Mouse (Mus musculus) liver, embryonic 14.5 days (tissue): ENCODE data around the gene Tspo. TPM values are rescaled to one million over a fixed set of nuclear protein-coding genes. Genes with fewer than 3 reads are reported as not detected.

ENCODE experiments used
- ATAC-seq: fragments of 200-750 bp; cut with Nextera tagmentation; 2 replicates; pipeline ENCODE4 v1.8.0; 2017; ENCODE audit warnings: moderate number of reproducible peaks, mild to moderate bottlenecking, moderate library complexity; ENCODE audit not compliant: insufficient read depth
- DNase-seq, 3 experiments: peaks; one replicate each; pipeline ENCODE4 v3.0.0-alpha.2; 2012 to 2013; ENCODE audit warnings: low read depth in 3 of 3, low spot score in 3 of 3
- H3K27ac ChIP-seq: fragments of 300-500 bp; sonication (generic); 2 replicates; pipeline ENCODE4 v1.5.1; 2014; ENCODE audit warnings: moderate library complexity, mild to moderate bottlenecking, control low read depth, inconsistent platforms
- H3K27me3 ChIP-seq: fragments of 300-500 bp; sonication (generic); 2 replicates; pipeline ENCODE4 v1.6.1; 2014; ENCODE audit warnings: mild to moderate bottlenecking, low read length, moderate library complexity; ENCODE audit not compliant: control insufficient read depth, insufficient read depth
- H3K36me3 ChIP-seq: fragments of 300-500 bp; sonication (generic); replicated peaks from 2 replicates; pipeline ENCODE4 v1.6.1; 2014; ENCODE audit warnings: low read depth; ENCODE audit not compliant: control insufficient read depth, insufficient read depth
- H3K4me1 ChIP-seq, 2 experiments: fragments of 200-500 bp in 1 of 2; fragments of 300-500 bp in 1 of 2; sonication (generic) in 1 of 2; replicated peaks; 2 replicates each; pipeline ENCODE4 v1.6.1; 2012 to 2014; ENCODE audit warnings: antibody characterized with exemption in 1 of 2, inconsistent platforms in 1 of 2, low read length in 1 of 2; ENCODE audit not compliant: control insufficient read depth in 2 of 2, insufficient read depth in 2 of 2
- H3K4me2 ChIP-seq: fragments of 300-500 bp; sonication (generic); 2 replicates; pipeline ENCODE4 v1.6.1; 2014; ENCODE audit warnings: low read depth, mild to moderate bottlenecking, control low read depth, moderate library complexity
- H3K4me3 ChIP-seq, 2 experiments: fragments of 200-500 bp in 1 of 2; fragments of 300-500 bp in 1 of 2; sonication (generic) in 1 of 2; 2 replicates each; pipeline ENCODE4 v1.5.1; 2012 to 2014; ENCODE audit warnings: low read depth in 2 of 2, low read length in 2 of 2, mild to moderate bottlenecking in 2 of 2, control low read depth in 1 of 2, inconsistent platforms in 1 of 2, moderate library complexity in 1 of 2; ENCODE audit not compliant: insufficient read depth in 1 of 2
- H3K9ac ChIP-seq: fragments of 300-500 bp; sonication (generic); replicated peaks from 2 replicates; pipeline ENCODE4 v1.6.1; 2014; ENCODE audit warnings: mild to moderate bottlenecking, control low read depth, moderate library complexity
- H3K9me3 ChIP-seq: fragments of 300-500 bp; sonication (generic); 2 replicates; pipeline ENCODE4 v1.6.1; 2016; ENCODE audit warnings: low read length, mixed read lengths; ENCODE audit not compliant: control insufficient read depth
- CTCF ChIP-seq: IDR thresholded peaks from 2 replicates; pipeline ENCODE4 v1.5.1; 2016; ENCODE audit warnings: antibody characterized with exemption, low read depth, control low read depth
- EP300 ChIP-seq: IDR thresholded peaks from 2 replicates; pipeline ENCODE4 v1.6.1; 2016; ENCODE audit warnings: antibody characterized with exemption, low read depth
- WGBS: fragments of 180-500 bp; shearing (Covaris S2); extraction: QIAGEN DNeasy Blood & Tissue Kit; methylation state at CpG from one replicate; pipeline ENCODE4 v1.1.7; 2014; ENCODE audit not compliant: insufficient replicate concordance; 5-methylcytosine and 5-hydroxymethylcytosine counted together
- microRNA-seq: library from miRNA; unstranded; fragments of <30 nt; microRNA quantifications from one replicate; pipeline ENCODE4, GENCODE M21; 2016
- polyA plus RNA-seq, 2 experiments: library from polyadenylated mRNA; depleted of rRNA in 1 of 2; stranded (reverse) in 1 of 2; unstranded in 1 of 2; fragments of >200 nt; fragmentation: Nextera tagmentation in 1 of 2; extraction: Ambion mirVana in 1 of 2; gene quantifications; 2 replicates each; pipeline versions ENCODE4 v1.2.1 to v1.2.3; 2012 to 2014

Tspo gene
- polyA plus RNA-seq, 2 experiments = 98.4 to 246 TPM

GRCm38 (mm10) chr15:83607115-83607802 is 43.9 kb downstream of the Tspo start:
- peak overlapping the region; percentile 31 for H3K9ac ChIP-seq
- H3K4me3 ChIP-seq = no peak overlapping the region
- no peaks in the 10 kb centered on the region for H3K9me3 ChIP-seq
- H3K27ac ChIP-seq = peak overlapping the region; percentile 27; the same call in 1 of the 2 replicates
- H3K4me1 ChIP-seq = peaks cover 14 to 18% of the 10 kb centered on the region in 2 experiments
- H3K4me2 ChIP-seq = peak overlapping the region; percentile 53
- no peaks in the 10 kb centered on the region for H3K36me3 ChIP-seq
- DNase-seq (peak; percentile 65 to 67 (median 67)), ATAC-seq (peak; percentile 60)
- WGBS = 41% methylated on average over 15 of the region's 15 CpGs
- TF ChIP-seq EP300 = no peak
- TF ChIP-seq CTCF = peak; percentile 99
- no peaks in the 10 kb centered on the region for H3K27me3 ChIP-seq

DNA sequence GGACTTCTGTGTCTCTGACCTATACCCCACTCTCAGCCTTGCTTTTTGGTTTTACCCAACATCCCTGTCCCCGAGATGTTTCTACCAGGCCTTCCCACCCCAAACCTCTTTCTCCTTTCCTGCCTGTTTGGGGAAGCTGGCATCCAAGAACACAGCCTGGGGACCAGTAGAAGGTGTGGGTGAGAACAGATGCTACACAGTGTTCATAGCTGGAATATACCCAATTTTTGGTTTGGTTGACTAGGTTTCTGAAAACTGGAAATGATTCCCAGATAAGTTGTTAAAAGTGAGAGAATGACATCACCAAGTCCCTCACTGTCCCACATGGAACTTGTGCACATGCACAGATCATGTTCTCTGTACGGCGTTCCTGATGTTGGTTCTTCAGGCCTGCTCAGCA is 51.9 kb downstream of the Tspo start:
- no peaks in the 10 kb centered on the region for H3K36me3 ChIP-seq
- H3K27me3 ChIP-seq = no peaks in the 10 kb centered on the region
- no peak overlapping the region for H3K4me3 ChIP-seq
- no peak for TF ChIP-seq EP300
- no peak for TF ChIP-seq CTCF
- H3K27ac ChIP-seq = no peak overlapping the region
- no peak overlapping the region for H3K4me2 ChIP-seq
- ATAC-seq (no peak), DNase-seq (no peak)
- no peak overlapping the region for H3K9ac ChIP-seq
- WGBS = 54% methylated on average over 3 of the region's 3 CpGs
- no peaks in the 10 kb centered on the region for H3K4me1 ChIP-seq
- H3K9me3 ChIP-seq = no peaks in the 10 kb centered on the region

Small RNA genes within 50 kb of the gene (microRNA-seq; reads per million reads assigned to microRNA genes)
- not detected for gene Gm24575

Other genes with a start within 250 kb of the Tspo start
- 10.1 and 10.9 TPM in 2 replicates for gene Arfgap3, start 213.3 kb upstream of the Tspo start, polyA plus RNA-seq (2012; rRNA removed)
- gene Arfgap3, start 213.3 kb upstream of the Tspo start, polyA plus RNA-seq (2014; fragmentation: Nextera tagmentation; extraction: Ambion mirVana) = 15.3 and 16.6 TPM in 2 replicates
- 30.1 and 39.7 TPM in 2 replicates for gene Pacsin2, start 99.0 kb upstream of the Tspo start, polyA plus RNA-seq (2012; rRNA removed)
- gene Pacsin2, start 99.0 kb upstream of the Tspo start, polyA plus RNA-seq (2014; fragmentation: Nextera tagmentation; extraction: Ambion mirVana) = 32.8 and 37.6 TPM in 2 replicates
- gene Ttll1, start 52.7 kb upstream of the Tspo start, polyA plus RNA-seq (2012; rRNA removed) = 3.5 and 3.7 TPM in 2 replicates
- gene Ttll1, start 52.7 kb upstream of the Tspo start, polyA plus RNA-seq (2014; fragmentation: Nextera tagmentation; extraction: Ambion mirVana) = 1.9 and 2.7 TPM in 2 replicates
- gene Bik, start 36.7 kb upstream of the Tspo start, polyA plus RNA-seq (2012; rRNA removed) = 1.3 and 1.8 TPM in 2 replicates
- gene Bik, start 36.7 kb upstream of the Tspo start, polyA plus RNA-seq (2014; fragmentation: Nextera tagmentation; extraction: Ambion mirVana) = 1.4 and 2.0 TPM in 2 replicates
- gene Mcat, start 195 bp downstream of the Tspo start, polyA plus RNA-seq (2012; rRNA removed) = 9.8 and 10.9 TPM in 2 replicates
- 15.5 and 17.7 TPM in 2 replicates for gene Mcat, start 195 bp downstream of the Tspo start, polyA plus RNA-seq (2014; fragmentation: Nextera tagmentation; extraction: Ambion mirVana)
- 29.9 and 32.5 TPM in 2 replicates for gene Ttll12, start 31.6 kb downstream of the Tspo start, polyA plus RNA-seq (2012; rRNA removed)
- 36.2 and 43.7 TPM in 2 replicates for gene Ttll12, start 31.6 kb downstream of the Tspo start, polyA plus RNA-seq (2014; fragmentation: Nextera tagmentation; extraction: Ambion mirVana)
- 0.09 and 0.10 TPM in 2 replicates for gene Scube1, start 161.4 kb downstream of the Tspo start, polyA plus RNA-seq (2012; rRNA removed)
- 0.10 TPM in 1 of 2 replicates, not detected in the other for gene Scube1, start 161.4 kb downstream of the Tspo start, polyA plus RNA-seq (2014; fragmentation: Nextera tagmentation; extraction: Ambion mirVana)
- 0.02 and 0.22 TPM in 2 replicates for gene Mpped1, start 215.9 kb downstream of the Tspo start, polyA plus RNA-seq (2012; rRNA removed)
- gene Mpped1, start 215.9 kb downstream of the Tspo start, polyA plus RNA-seq (2014; fragmentation: Nextera tagmentation; extraction: Ambion mirVana) = not detected in 2 replicates